Mouse (Mus musculus) mature B cell (primary cell): ENCODE data around the gene Slc41a1.

Experiments used
- in situ Hi-C: fragments of 300-500 bp; cut with MboI; formaldehyde crosslinking; loops from 2 replicates; pipeline ENCODE4 v1.14.3; 2019

Slc41a1 gene

GRCm38 (mm10) chr1:131827787-131828258 lies 530 bp downstream of the Slc41a1 start:
- in situ Hi-C loops = no loop called here

DNA sequence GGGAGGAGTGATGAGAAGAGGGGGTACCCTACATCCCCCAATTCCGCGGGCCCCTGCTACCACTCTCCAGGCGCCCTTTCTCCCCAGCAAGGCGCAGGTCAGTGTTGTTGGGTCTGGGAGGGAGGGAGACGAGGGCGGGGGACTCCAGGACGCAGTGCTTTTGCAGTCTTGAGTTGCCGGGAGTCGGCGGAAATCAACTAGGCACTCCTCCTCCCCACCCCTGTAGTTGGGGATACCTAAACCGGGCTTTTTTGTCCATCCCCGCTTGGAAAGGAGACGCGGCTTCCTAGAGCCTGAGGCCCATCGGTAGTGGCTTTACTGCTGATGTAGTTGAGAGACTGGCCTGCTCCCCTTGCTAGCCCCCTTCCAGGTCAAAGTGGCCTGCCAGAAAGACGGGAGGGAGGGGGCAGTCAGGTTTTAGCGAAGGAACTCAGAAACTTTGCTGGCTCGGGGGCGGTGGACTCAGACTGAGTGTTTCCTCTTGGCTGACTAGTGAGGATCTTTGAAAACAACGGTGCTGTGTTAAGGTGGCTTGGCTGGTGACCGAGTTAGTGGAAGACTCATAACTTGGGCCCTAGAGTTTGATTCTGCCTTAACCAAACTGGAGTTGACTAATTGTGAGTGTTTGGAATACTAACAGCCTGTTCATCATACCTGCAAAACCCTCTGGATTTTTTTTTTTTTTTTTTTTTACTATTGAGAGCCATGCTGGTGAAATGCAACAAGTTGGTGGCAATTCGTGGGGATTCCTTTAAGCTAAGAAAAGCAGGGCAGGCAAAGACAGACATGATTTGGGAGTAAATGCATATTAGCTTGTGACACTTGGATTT lies 1.2 kb downstream of the Slc41a1 start:
- in situ Hi-C loops = no loop called here

DNA sequence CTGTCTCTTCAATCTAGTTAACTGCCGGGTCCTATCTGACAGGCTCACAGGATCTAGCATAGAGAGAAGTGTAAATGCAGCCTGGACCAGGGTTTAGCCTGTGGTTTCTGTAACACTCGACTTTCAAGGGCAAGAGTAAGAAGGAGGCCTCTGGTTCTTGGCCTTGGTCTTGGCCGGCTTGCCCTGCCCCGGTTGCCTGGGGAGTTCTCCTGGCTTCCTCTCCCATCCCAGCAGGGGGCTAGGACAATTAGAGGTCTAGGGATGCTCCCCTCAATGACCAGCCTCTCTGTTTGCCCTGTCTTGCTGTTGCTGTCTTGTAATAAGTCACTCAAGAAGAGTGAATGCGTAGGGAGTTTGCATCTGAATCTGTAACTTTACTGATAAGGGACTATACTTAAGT lies 2.0 kb downstream of the Slc41a1 start:
- in situ Hi-C loops = no loop called here

GRCm38 (mm10) chr1:131830561-131830960 lies 3.3 kb downstream of the Slc41a1 start:
- in situ Hi-C loops = no loop called here

DNA sequence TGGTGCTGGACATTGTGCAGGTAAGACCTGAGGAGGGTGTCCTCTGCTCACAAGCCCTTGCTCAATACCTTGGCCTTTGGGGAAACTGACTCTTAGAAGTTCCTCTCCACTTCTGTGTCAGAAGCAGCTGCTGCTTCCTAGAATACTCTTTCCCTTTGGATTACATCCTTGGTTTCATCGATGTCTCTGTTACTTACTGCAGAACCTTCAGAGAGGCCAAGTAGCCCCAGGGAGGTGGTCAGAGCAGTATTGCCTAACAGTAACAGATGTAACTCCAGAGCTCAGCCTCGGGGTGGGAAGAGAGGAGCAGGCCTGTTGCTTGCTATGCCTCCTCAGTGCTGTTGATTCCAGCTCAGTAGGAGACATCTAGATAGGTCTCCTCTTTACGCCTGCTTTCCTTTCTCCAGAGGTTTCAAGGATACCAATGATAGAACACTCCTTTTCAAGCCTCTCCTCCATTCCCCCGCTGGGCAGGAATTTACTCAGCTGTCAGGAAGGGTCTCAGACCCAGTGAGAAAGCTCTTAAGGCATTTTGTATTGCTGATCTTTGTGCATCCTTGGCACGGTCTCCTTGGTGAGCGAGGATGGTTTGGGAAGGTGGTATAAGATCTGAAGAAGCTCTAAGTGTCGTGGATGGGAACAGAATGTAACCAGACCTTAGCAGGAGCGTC lies 3.8 kb downstream of the Slc41a1 start:
- in situ Hi-C loops = no loop called here

- in situ Hi-C loops = no loop called here
These were observed 9.7 kb downstream of the Slc41a1 start for GRCm38 (mm10) chr1:131837035-131837434.

DNA sequence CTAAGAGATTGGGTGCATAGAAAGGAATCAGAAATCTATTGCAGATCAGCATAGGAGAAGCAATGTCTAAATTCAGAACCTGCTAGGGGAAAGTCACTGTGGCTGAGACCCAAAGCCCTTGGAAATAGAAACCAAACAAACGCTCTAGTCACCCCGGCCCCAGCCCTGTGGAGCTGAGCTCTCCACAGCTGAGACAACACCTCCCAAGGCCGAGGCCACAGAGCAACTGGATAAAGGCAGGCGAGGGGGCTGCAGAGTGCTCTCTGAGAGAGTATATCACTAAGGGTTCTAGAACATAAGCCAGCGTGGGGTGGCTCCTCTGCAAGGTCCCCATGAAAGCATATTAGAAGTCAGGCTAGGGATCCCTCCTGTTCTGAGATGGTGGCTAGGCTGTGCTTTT lies 11.2 kb downstream of the Slc41a1 start:
- in situ Hi-C loops = no loop called here

DNA sequence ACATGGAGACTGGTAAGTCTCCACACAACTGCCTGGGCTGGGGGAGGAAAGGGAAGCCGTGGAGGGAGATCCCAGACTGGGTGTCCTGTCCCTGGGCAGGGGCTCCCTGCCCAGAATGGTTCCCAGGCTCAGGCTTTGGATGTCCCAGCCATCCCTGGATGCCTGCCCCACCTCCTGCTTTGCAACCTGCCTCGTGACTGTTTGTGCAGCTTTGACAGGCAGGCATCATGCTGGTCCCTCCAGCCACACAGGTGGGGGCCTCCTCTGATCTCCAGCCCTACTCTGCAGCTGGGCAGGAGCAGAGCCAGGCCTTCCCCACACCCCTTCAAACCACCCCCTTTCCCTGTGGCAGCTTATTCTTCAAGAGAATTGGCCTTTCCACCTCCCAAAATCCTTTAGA lies 12.0 kb downstream of the Slc41a1 start:
- in situ Hi-C loops = no loop called here

- in situ Hi-C loops = no loop called here
These were observed 14.9 kb downstream of the Slc41a1 start for GRCm38 (mm10) chr1:131842221-131842620.

GRCm38 (mm10) chr1:131843758-131844157 lies 16.5 kb downstream of the Slc41a1 start:
- in situ Hi-C loops = no loop called here

GRCm38 (mm10) chr1:131844883-131845282 lies 17.6 kb downstream of the Slc41a1 start:
- in situ Hi-C loops = no loop called here

- in situ Hi-C loops = no loop called here
These were observed 19.0 kb downstream of the Slc41a1 start for GRCm38 (mm10) chr1:131846255-131846654.

DNA sequence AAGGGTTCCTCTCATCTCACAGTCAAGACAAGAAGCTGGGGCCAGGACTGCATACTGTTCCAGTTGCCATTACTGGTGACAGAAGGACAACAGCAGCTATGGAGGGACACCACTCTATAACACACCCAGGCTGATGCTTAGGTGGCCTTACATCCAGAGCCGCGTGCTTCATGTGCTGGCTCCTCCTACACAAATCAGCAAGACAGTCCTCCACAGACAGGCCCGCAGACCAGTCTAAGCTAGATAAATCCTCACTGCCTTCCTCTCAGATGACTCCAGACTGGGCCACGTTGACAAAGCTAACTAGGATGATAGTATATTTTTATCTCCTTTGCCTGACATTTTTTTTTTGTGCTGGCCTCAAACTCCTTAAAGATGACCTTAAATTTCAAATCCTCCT lies 34.5 kb downstream of the Slc41a1 start:
- in situ Hi-C loops = no loop called here

DNA sequence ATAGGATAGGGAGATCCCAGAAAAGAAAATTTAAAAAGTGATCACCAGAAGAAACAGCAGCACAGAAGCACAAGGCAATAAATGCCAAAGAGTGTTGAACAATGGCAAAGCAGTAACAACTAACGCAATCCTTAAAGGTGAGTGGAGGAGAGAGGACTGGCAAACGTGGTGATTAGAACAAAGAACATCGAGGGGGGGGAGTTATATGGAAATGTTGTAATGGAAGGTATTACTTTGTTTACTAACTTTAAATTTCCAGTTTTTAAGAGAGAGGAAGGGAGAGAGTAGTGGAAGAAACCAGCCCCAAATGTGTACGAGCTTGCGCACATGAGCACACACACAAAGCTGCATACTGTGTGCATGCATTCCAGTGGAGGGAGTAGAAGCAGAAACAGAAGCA lies 38.3 kb downstream of the Slc41a1 start:
- in situ Hi-C loops = no loop called here

DNA sequence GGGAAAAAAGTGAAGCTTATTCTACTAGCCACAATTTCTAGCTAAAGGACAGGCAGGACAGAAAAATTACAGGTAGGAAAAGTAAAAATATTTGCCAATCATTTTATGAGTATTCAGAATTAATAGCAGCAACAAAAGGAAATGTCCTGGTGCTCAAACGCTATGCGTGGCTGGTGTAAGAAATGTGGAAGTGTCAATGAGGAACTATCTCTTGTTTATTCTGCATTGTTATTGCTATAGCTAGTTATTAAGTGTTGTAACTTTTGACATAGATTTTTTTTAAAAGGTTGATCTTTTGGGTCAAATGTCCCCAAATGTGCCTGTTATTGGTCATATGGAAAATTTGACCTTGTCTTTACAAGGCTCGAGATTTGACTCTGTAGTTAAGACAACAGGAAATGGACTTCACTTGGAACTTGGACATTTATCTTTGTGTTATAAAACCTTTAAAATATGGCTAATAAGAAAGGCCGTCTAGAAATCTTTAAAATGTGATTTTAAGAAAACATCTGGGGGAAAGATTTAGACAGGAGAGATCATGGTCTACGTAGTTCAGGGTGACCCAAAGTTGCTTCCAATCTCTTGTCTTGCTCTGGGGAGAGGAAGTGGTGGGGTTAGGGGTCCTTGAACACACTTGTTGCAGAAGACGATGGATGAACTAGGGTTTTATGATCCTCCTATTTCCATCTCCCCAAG lies 39.2 kb downstream of the Slc41a1 start:
- in situ Hi-C loops = no loop called here

- in situ Hi-C loops = no loop called here
These were observed 40.0 kb downstream of the Slc41a1 start, which contains the start of gene Rab29 for GRCm38 (mm10) chr1:131867093-131867945. Gene Rab29, plus strand, starts transcription at chr1:131867224.

- in situ Hi-C loops = no loop called here
These were observed 40.6 kb downstream of the Slc41a1 start for GRCm38 (mm10) chr1:131867946-131868290.

GRCm38 (mm10) chr1:131869561-131869960 lies 42.3 kb downstream of the Slc41a1 start:
- in situ Hi-C loops = no loop called here

- in situ Hi-C loops = no loop called here
These were observed 45.6 kb downstream of the Slc41a1 start for GRCm38 (mm10) chr1:131872856-131873255.

DNA sequence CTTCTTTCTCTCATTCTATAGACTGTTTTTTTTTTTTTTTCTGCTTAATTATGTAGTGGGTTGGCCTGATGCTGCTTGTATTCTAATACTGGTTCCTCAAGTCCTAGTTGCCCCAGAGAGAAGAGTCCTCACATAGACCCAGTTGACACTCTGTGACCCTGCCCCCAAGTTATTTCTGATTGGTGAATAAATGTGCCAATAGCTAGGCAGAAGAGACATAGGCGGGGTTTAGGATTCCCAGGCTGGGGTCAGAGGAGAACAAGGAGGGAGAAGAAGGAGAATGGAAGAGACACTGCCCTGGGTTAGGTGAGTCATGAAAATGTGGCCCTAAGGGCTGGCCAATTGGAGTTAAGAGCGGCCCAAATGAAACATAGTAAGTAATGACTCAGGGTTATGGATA lies 52.5 kb downstream of the Slc41a1 start:
- in situ Hi-C loops = no loop called here

- in situ Hi-C loops = no loop called here
These were observed 55.5 kb downstream of the Slc41a1 start for GRCm38 (mm10) chr1:131882787-131883186.

DNA sequence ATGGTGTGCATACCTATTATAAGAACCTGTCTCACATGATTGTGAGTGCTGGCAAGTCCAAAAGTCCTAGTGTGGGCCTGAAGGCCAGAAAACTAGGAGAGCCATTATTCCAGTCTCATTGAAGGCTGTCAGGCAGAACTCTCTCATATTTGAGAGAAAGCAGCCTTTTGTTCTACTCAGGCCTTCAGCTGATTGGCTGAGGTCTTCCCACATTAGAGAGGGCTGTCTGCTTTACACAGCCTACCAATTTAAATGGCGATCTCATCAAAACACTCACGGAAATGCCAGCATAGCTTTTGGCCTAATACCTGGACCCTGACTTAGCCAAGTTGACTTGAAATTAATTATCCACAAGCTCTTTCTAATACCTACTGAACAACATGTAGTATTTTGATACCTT lies 58.9 kb downstream of the Slc41a1 start:
- in situ Hi-C loops = no loop called here
